Mouse (Mus musculus) adrenal gland, adult 18-20 months (tissue): ENCODE results near the gene Psenen. TPM values are rescaled to one million over a fixed set of nuclear protein-coding genes. Genes with fewer than 3 reads are reported as not detected.

ENCODE experiments used
- DNase-seq, 2 experiments: peaks; one replicate each; pipeline ENCODE4 v3.0.0; 2021 to 2022; ENCODE audit warnings: low spot score in 2 of 2
- total RNA-seq, 2 experiments: library from RNA; stranded (reverse); gene quantifications; 1 replicate in 1 of 2; 2 replicates in 1 of 2; pipeline ENCODE4 v1.2.3; 2021

Gene Psenen
- total RNA-seq, 2 experiments from 2014 or later, result 130 to 154 TPM

DNA sequence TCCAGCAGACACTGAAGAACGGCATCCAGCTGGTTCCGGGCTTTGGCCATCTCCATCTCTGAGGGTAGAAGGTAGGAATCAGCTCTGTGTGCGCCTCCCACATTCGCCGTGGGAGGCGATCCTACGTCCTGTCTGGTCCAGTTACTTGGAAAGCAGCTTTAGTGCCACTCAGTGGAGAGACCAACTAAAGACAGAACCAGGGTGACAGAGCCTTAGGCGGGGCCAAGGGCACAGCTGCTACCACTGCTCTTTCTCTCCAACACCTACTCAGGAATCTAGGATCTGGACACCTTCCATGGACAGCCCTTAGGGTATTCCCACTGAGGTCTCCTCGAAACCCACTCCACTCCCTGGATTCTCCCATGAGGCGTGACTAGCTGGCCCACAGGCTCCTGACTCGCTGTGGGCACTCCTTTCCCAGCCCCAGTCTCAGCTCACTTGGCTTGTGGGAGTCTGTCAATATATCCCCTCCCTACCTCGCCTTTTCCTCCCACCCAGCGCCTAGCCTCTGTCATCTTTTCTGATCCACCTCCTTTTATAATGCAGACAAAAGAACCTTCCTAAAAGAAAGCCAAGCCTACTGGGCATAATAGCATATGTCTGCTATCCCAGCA lies 5.4 kb downstream of the Psenen start:
- no peak for DNase-seq

DNA sequence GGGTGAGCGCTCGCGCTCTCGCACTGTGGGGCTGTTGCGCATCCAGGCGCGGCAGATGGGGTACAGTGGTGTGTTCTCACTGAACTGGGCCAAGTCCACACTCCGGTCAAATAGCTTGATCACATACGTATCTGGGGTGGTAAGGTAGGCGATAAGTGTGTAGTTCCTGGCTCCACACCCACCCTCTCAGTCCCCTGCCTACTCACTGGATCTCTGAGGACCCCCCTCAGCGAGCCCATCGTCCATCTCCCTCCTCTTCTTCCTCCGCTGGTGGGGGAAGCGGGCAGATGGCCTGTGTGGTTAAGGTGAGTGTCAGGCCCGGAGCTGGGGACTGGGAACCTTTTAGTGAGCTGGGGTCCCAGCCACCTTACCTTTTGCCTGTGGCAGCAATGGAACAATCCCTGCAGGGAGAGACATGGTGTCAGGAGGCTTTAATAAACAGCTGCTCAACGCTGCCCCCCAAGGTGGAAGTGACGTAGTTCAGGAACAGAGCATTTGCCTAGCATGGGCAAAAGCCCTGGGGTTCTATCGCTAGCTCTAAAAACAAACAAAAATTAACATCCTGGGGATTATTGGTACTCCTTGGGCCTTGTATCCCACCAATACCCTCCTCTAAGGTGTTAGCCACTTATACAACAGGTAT lies 6.4 kb downstream of the Psenen start:
- no peak for DNase-seq

DNA sequence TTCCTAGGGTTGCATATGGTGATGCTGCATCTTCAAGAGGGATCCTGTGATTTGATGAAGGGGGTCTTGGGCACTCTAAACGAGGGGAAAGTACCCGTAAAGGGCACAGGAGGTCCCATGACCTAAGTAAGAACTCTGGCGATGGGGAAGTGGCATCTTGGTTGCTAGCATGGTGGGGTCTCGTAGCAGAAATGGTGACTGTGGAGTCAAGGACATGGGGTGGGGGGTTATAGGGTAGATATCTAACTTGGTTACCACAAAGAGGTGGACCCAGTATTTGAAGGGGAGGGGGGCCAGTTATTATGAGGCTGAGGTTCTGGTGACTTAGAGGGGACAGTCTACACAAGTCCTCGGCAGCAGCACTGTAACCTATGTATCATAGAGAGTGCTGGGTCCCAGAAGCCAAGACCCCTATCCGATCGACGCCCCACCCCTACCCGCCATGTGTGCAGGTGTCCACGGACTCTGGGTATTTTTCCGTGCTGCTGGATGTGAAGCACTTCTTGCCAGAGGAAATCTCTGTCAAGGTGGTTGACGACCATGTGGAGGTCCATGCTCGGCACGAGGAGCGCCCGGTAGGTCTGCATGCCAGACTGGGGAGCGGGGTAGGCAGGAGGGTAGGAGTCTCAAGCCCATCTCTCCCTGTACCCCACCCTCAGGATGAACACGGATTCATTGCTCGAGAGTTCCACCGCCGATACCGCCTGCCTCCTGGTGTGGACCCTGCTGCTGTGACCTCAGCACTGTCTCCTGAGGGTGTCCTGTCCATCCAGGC lies 9.4 kb downstream of the Psenen start:
- DNase-seq, result no peak

DNA sequence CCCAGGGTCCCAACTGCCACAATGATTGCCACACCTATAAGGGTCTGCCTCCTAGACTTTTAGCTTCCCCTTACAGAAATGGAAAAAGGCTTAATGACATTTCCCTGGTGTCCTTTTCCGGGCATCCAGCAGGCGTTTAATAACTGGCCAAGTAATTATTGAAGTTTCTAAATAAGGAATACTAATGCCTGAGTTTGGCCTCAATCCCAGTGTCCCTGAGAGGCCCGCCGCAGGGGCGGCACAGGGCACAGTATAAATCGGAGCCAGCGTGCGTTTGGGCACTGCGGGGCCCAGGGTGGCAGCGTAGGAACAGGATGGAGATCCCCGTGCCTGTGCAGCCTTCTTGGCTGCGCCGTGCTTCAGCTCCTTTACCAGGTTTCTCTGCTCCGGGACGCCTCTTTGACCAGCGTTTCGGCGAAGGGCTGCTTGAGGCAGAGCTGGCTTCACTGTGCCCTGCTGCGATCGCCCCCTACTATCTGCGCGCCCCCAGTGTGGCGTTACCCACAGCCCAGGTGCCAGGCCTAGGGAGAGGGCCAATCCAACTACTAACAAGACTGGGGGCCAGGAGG lies 10.3 kb downstream of the Psenen start:
- peak; percentile 67 to 70 for DNase-seq

DNA sequence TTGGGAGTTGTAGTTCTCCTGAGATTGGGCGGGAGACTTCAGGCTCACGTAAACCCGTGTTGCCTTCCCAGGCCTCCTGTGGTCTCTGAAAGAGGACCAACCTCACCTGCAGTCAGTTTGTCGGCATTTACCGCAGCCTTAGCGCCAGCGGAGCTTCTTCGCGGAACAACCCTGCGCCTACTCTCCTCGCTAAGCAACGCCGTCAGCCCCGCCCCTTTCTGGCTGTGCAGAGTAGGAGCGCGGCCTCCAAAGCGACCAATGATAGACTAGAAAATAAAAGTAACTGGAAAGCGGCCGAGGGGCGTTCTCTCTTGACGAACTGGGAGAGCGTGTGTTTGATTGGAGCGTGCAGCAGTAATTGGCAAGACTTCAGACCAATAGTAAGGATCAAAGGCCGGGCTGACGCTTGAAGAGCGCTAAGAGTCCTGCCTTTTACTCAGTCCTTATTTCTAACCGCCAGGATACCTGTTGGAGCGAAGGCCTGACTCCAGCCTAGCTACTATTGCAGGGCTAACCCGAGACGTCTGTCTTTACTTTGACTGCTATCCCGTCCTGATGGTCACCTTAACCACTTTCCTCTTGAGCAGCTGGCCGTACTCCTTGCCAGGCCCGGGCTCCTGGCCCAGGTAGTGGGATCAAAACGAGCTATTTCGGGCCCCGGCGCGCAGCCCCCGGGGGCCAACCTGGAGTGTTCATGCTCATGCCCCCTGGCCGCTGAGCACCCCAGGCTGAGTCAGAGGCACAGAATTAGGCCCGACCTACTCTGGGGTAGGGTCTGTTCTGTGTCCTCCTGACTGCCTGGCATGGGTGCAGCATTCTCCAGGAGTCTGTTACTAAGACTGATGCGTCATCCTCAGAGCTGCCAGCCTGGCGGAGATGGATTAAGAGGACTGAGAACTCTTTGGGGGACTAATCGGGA lies 11.1 kb downstream of the Psenen start, which contains the start of the genes Hspb6 and Proser3:
Gene Hspb6 (plus strand): TSS at position 77 of the 919 bp plus-strand sequence.
Gene Proser3 (minus strand): TSS at position 198 of the 919 bp plus-strand sequence.
- peak; percentile 86 to 87 for DNase-seq

DNA sequence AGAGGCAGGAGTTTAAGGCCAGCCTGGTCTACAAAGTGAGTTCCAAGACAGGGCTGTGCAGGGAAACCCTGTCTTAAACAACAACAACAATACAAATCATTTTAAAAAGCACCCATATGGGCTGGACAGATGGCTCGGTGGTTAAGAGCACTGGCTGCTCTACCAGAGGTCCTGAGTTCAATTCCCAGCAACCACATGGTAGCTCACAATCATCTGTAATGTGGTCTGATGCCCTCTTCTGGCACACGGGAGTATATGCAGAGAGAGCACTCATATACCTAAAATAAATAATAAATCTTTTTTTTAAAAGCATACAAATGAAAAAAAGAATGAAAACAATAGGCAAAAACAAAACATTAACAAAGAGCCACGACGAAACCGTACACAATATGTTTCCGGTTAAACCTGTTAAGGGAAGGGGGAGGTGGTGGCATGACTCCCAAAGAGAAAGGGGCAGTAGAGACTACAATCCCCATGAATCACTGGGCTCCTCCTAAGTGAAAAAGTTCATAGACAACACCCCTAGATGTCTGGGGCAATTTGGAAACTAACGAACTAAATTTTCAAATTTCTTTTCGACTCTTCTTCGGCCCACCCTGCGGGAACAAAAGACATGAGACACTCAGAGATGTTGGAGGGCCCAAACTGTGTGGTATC lies 11.9 kb downstream of the Psenen start:
- DNase-seq, result no peak

DNA sequence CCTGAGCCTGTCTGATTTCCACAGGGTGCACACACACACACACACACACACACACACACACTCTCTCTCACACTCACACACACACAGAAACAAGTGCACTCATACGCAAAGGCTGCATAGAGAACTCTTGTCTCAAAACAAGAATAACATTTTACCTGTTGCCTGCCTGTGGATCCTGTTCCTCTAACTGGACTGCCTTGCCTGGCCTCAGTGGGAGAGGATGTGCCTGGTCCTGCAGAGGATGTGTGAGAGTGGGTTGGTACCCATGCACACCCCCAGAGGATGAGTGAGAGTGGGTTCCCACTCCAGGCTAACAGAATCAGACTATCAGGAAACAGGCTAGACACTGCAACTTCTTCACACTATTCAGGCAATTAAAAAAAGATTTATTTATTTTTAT lies 12.8 kb downstream of the Psenen start:
- DNase-seq, result no peak

DNA sequence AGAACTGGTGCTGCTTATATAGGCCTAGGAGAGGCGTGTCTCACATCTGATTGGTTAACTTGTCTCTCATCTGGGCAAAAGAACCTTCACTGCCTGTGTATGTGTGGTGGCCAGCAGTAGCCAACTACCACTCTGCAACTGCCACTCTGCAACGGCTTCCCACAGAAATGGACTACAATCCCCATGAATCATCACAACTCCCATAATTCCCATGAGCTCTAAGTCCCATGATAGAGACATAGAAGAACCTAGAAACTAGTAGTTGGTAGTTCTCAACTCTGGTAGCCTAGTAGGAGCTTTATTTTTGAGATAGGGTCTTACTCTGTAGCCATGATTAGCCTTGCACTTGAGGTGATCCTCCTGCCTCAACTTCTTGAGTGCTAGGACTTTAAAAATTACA lies 13.5 kb downstream of the Psenen start:
- DNase-seq, result no peak

DNA sequence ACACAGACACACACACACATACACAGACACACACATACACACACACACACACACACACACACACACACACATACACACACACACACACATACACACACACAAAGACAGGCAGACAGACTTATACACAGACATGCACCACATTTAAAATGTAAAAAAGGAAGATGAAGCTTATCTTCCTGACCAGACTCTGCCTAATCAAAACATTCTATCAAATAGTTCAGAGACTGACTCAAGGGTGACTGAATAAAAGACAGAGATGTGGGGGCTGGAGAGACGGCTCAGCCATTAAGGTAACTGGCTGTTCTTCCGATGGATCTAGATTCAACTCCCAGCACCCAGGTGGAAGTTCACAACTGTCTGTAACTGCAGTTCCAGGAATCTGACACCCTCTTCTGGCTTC lies 19.1 kb downstream of the Psenen start:
- DNase-seq, result no peak

DNA sequence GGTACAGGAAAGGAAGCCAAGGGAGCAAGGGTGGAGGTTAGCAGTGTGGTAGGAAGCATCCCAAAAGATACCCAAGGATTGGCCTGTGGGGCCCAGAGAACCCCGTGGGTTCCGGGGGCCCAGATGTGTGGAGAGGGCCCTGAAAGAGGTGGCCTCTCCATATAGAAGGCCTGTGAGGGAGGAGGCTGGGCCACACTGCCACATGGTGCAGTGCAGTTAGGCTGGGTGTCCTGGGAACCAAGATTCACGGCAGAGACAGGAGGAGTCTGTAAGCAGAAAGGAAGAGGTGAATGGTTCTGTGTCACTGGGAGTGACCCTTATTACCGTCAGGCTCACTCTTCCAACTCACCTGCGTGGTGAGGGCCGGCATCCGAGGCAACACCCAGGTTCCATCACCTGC lies 22.9 kb downstream of the Psenen start:
- DNase-seq, result no peak

DNA sequence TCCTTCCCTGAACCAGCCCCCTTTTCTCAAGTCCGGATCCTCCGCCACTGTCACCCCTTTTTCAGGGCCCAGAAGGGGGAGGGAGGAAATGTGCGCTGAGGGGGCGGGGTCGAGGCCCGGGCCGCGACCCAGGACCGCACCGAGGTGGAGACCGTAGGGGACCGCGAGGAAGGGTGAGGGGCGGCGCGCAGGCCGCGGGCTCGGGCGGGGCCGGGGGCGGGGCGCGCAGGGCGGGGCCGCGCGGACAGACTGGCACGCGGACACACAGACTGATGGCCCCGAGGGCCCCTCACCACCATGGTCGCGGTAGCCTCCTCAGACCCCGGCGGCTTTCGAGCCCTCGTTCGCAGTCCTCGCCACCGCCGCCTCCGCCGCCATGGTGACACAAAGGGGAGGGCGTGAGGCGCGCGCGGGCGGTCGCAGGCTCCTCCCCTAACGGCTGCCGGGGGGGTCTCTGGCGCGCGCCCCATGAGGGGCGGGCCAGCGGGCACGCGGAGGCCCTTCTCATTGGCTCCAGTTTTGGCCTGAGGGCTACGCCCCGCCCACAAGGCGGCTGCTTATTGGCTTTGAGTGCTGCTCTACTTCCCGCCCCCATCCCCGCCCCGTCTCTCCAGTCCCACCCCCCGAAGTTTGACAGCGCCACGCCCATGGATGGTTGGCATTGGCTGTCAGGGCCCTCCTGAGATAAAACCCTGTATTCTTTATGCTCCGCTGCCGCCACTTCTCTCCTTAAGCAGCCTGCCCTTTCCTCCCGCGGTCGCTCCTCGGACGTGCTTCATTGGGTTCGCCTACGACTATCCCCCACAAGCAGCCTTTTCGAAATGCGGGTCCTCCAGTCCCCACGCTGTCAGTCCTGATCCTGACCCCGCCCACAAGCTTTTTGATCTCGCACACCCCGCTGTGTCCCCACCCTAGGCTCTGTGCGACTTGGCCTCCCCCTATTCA lies 28.5 kb downstream of the Psenen start, which contains the start of gene Arhgap33:
Gene Arhgap33 (minus strand): TSS at position 428 of the 945 bp plus-strand sequence.
- DNase-seq, result peak; percentile 90 to 94

DNA sequence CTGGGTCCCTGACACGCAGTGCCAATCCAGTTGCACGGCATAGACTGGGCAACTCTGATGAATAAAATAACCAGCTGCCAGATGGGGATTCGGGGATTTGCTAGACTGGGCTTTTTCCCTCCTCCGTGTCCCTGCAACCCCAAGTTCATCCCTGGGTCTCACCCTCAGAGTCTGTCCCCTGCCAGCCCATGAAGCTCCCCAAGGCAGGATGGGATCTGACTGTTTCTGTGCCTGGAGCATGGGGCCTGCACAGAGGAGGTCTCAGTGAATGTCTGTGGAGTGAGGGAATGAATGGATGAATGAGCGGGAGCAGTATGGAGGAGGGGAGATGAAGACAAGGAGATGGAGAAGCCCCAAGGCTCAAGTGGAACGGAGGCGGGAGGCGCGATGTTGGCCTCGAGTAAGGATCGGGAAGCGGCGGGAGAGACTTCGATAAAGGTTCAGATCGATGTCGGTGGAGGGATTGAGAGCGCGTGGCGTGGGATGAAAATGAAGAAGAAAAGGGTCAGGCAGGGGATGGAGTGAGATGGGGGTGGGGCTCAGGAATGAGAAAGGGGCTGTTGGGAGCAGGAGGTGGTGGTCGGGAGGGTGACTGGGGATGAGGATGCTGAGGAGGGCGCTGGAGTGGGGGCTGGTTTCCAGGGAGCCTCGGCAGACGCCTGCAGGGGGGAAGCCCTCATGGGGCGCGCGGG lies 29.3 kb downstream of the Psenen start:
- DNase-seq, result no peak

DNA sequence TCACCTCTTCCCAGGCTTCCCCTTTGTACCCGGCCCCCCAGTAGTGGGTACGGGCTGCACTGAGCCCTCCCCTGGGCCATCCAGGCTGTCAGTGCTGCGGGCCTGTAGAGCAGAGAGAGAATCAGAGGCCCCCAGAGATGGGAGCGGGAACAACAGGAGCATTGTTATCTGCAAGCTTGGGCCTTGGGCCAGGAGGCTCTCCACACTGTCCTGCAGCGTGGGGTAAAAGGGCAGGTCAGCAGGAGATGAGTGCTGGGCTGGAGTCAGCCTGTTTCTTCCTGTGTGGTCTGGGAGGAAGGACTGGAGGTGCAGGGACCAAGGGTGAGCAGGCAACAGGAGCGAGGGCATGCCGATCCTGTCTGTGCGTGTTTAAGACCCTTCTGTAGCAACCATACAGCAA lies 30.5 kb downstream of the Psenen start:
- DNase-seq, result no peak

DNA sequence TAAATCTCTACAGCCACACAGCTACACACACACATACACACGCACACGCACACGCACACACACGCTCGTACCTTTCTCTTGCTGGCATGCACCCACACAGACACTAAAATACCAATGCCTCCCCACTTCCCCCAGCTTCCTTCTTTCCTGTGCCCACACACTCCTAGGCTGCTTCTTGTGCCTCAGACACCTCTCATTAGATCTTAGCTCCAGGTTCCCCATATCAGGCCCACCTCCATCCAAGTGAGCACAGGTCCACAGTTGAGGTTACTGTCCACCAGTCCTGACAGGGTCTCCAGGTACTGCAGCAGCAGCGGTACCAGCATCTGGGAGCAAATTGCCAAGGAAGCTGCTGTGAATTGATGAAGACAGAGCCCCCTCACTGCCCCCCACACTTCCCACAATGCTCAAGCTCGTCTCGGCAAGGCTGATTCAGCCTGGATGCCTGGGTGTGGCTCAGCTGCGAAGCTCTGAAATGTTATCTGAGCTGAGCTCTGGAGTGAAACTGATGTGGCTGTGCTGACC lies 32.1 kb downstream of the Psenen start:
- DNase-seq, result no peak

DNA sequence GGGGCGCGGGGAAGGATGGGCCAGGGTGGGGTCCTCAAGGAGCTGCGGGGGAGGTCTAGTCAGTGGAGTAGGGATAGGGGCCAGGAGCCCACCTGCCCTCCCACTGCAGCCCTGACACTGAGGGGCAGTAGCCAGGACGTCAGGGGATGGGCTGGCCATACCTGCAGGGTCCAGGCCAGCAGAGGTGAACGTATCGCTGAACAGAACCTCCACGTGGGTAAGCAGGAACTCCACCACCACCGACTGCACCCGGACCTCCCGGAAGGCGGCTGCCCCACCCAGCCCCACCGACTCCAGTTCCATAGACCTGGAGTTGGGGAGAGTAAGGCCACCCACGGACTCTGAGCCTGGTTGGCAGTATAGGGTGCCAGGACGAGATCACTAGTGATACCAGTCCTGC lies 36.4 kb downstream of the Psenen start:
- DNase-seq, result no peak

DNA sequence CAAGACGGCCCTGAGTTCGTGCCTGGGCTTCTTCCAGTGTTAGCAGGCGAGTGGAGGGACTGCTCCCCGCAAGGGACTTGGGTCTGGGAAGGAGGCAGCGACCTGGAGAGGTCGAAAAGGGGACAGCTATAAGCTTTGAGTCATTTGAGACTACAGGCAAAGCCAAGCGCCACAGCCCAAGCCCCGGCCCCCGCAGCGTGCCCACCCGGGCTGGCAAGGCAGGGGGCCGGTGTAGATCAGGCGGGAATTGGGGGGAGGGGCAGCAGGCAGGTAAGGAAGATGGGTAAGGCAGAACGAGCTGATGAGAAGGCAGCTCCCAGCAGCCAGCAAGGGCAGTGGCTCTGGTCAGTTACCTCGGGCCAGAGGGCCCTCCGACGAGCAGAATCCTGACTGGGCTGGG lies 37.0 kb downstream of the Psenen start:
- DNase-seq, result no peak

DNA sequence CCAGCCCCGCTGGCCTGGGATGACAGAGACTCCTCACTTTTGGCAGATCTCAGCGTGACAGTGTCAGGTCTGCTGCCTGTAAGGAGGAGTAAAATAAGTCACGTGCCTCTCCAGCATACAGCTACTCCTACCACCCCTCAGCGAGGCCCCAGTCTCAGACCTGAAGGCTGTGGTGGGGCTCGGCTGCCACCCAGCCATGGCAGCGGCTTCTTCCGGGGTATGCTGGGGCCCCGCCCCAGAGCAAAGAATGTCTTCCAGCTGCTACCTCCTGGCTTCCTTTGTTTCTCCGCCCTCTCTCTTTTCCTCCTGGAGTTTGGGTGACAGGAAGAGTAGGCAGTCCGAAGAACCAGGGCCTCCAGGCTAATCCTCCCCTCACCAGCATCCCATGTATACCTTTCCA lies 37.5 kb downstream of the Psenen start:
- DNase-seq, result no peak

DNA sequence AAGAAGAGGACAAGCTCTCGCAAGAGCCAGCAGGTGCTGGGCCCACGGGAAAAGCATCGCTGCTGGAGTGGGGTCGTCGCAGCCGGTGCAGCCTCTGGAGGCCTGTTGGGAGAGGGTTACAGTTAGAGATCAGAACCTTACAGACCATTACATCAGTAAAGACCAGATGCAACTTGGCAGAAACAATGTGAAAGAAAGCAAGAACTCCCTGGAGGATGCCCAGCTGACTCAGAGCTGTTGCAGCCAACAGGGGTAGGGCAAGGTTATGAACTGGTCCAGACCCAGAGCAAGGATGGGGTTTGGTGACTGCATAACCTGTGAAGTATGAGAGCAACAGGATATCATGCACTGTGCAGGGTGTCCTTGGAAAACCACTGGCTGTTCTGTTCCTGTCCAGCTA lies 38.9 kb downstream of the Psenen start:
- no peak for DNase-seq
